Mouse (Mus musculus) layer of hippocampus, adult 2 months (tissue): ENCODE data around the gene Rslcan18. TPM values are rescaled to one million over a fixed set of nuclear protein-coding genes. Genes with fewer than 3 reads are reported as not detected.
A peak's percentile ranks its signal among the peaks of the same experiment; 100 is the strongest.
"Not testable (repeated sequence)": the region's sequence is repeated elsewhere in the genome, so short reads cannot be mapped to it uniquely, and the experiment has no call there.

Source experiments
- DNase-seq, 2 experiments: peaks; one replicate each; pipeline ENCODE4 v3.0.0; 2022; ENCODE audit warnings: low spot score in 2 of 2
- H3K27ac ChIP-seq: fragments of 200-600 bp; 2 replicates; pipeline ENCODE4 v1.8.1; 2022
- H3K4me3 ChIP-seq: fragments of 200-600 bp; 2 replicates; pipeline ENCODE4 v1.8.1; 2022; ENCODE audit warnings: mild to moderate bottlenecking
- CTCF ChIP-seq: fragments of 200-600 bp; conservative IDR thresholded peaks from 2 replicates; pipeline ENCODE4 v1.8.1; 2022; ENCODE audit warnings: antibody characterized with exemption, mild to moderate bottlenecking, moderate library complexity
- long read RNA-seq, 2 experiments: library from polyadenylated mRNA; stranded (forward); transcript quantifications; one replicate each; pipeline ENCODE4 v2.0.0; 2021; ENCODE audit warnings: borderline mapping rate in 2 of 2
- total RNA-seq, 2 experiments: library from RNA; stranded (reverse); gene quantifications; 2 replicates each; pipeline ENCODE4 v1.2.3; 2021

Rslcan18 gene
- total RNA-seq, result under 1 TPM; 0.39 to 0.44 TPM
- long read RNA-seq, experiment 1, partial matches to known transcripts, result 0 of 2 reads
- long read RNA-seq, experiment 1, other reads (novel, unspliced or antisense), result 2 of 2 reads
- long read RNA-seq, experiment 2, result 0 reads

GRCm38 (mm10) chr13:67116163-67116562 is at the start of gene Rslcan18:
TSS of gene Rslcan18 (minus strand) at chr13:67116263.
- not testable (repeated sequence) for DNase-seq, H3K27ac ChIP-seq, H3K4me3 ChIP-seq

- DNase-seq, result peak; percentile 90 to 91
- Histone ChIP-seq H3K27ac (peak overlapping the region; percentile 86), H3K4me3 (peak overlapping the region; percentile 89)
- peak; percentile 53 for TF ChIP-seq CTCF
These were observed 12.1 kb upstream of the Rslcan18 start for GRCm38 (mm10) chr13:67128038-67128721.

- Histone ChIP-seq H3K4me3 (peak overlapping the region; percentile 89), H3K27ac (peak overlapping the region; percentile 86)
- not testable (repeated sequence) for DNase-seq
These were observed 11.4 kb upstream of the Rslcan18 start for GRCm38 (mm10) chr13:67127507-67127906.

- DNase-seq, result no peak
- no peak overlapping the region for H3K4me3 ChIP-seq
- H3K27ac ChIP-seq, result no peak overlapping the region
- no peak for TF ChIP-seq CTCF
These were observed 8.4 kb upstream of the Rslcan18 start for GRCm38 (mm10) chr13:67124460-67124859.

GRCm38 (mm10) chr13:67121360-67121759 is 5.3 kb upstream of the Rslcan18 start, which contains the start of gene Zfp759:
TSS of gene Zfp759 (plus strand) at chr13:67121660.
- H3K27ac ChIP-seq, DNase-seq: not testable (repeated sequence)

GRCm38 (mm10) chr13:67113287-67113686 is 2.8 kb downstream of the Rslcan18 start:
- no peak for TF ChIP-seq CTCF
- Histone ChIP-seq H3K27ac (no peak overlapping the region), H3K4me3 (no peak overlapping the region)
- no peak for DNase-seq

More at GRCm38 (mm10) chr13:67121360-67121759, 5.3 kb upstream of the Rslcan18 start, which contains the start of gene Zfp759:
- H3K4me3 ChIP-seq, result not testable (repeated sequence)

- H3K27ac ChIP-seq, result 0 out of 2 replicates have a peak overlapping the region, but pooled peaks have one; percentile 25
- DNase-seq, result peak in 1 of 2 experiments; percentile 4
- TF ChIP-seq CTCF, result no peak
- H3K4me3 ChIP-seq, result peak overlapping the region; percentile 47
These were observed 4.0 kb downstream of the Rslcan18 start for GRCm38 (mm10) chr13:67112096-67112495.

GRCm38 (mm10) chr13:67108821-67109206 is 7.2 kb downstream of the Rslcan18 start:
- TF ChIP-seq CTCF, result peak; percentile 69
- Histone ChIP-seq H3K27ac (peak overlapping the region; percentile 70), H3K4me3 (peak overlapping the region; percentile 89)
- DNase-seq, result no peak

GRCm38 (mm10) chr13:67108194-67108820 is 7.8 kb downstream of the Rslcan18 start, which contains the start of gene Gm28557:
TSS of gene Gm28557 (minus strand) at chr13:67108604.
- peak; percentile 93 for TF ChIP-seq CTCF
- peak within 1 kb of the TSS; percentile 91 for H3K27ac ChIP-seq
- H3K4me3 ChIP-seq, result peak within 1 kb of the TSS; percentile 89
- peak; percentile 94 to 96 for DNase-seq

- peak overlapping the region; percentile 91 for H3K27ac ChIP-seq
These were observed 8.4 kb downstream of the Rslcan18 start for GRCm38 (mm10) chr13:67107681-67108080.

GRCm38 (mm10) chr13:67097876-67098275 is 18.2 kb downstream of the Rslcan18 start, which contains the start of gene Zfp708:
TSS of gene Zfp708 (minus strand) at chr13:67097976.
- Histone ChIP-seq H3K27ac (no peak within 1 kb of the TSS), H3K4me3 (no peak within 1 kb of the TSS)
- DNase-seq, result no peak
- TF ChIP-seq CTCF, result no peak

More at GRCm38 (mm10) chr13:67107681-67108080, 8.4 kb downstream of the Rslcan18 start:
- DNase-seq, result no peak
- TF ChIP-seq CTCF, result no peak
- peak overlapping the region; percentile 89 for H3K4me3 ChIP-seq

- H3K4me3 ChIP-seq, result no peak overlapping the region
- DNase-seq, result no peak
- TF ChIP-seq CTCF, result no peak
- no peak overlapping the region for H3K27ac ChIP-seq
These were observed 25.9 kb downstream of the Rslcan18 start for GRCm38 (mm10) chr13:67090154-67090553.

GRCm38 (mm10) chr13:67081946-67082345 is 34.1 kb downstream of the Rslcan18 start:
- DNase-seq, result no peak
- Histone ChIP-seq H3K27ac (peak overlapping the region; percentile 87), H3K4me3 (peak overlapping the region; percentile 68)
- TF ChIP-seq CTCF, result no peak
